Mouse (Mus musculus) stomach, embryonic 15.5 days (tissue): Measurements from ENCODE around the gene 2310039H08Rik. TPM values are rescaled to one million over a fixed set of nuclear protein-coding genes. Genes with fewer than 3 reads are reported as not detected.

Experiments
- ATAC-seq: fragments of 200-750 bp; cut with Nextera tagmentation; 2 replicates; pipeline ENCODE4 v1.8.0; 2017; ENCODE audit warnings: low read depth, moderate number of reproducible peaks, moderate TSS enrichment; ENCODE audit not compliant: insufficient read depth, low FRiP score
- H3K27ac ChIP-seq: fragments of 300-500 bp; sonication (generic); 2 replicates; pipeline ENCODE4 v1.5.1; 2015; ENCODE audit warnings: mild to moderate bottlenecking, inconsistent platforms
- H3K27me3 ChIP-seq: fragments of 300-500 bp; sonication (generic); replicated peaks from 2 replicates; pipeline ENCODE4 v1.6.1; 2015; ENCODE audit warnings: inconsistent platforms
- H3K36me3 ChIP-seq: fragments of 300-500 bp; sonication (generic); 2 replicates; pipeline ENCODE4 v1.6.1; 2015; ENCODE audit warnings: inconsistent platforms
- H3K4me1 ChIP-seq: fragments of 300-500 bp; sonication (generic); 2 replicates; pipeline ENCODE4 v1.6.1; 2015; ENCODE audit warnings: inconsistent platforms
- H3K4me2 ChIP-seq: fragments of 300-500 bp; sonication (generic); 2 replicates; pipeline ENCODE4 v1.6.1; 2015; ENCODE audit warnings: mild to moderate bottlenecking, inconsistent platforms
- H3K4me3 ChIP-seq: fragments of 300-500 bp; sonication (generic); replicated peaks from 2 replicates; pipeline ENCODE4 v1.5.1; 2015; ENCODE audit warnings: inconsistent platforms
- H3K9ac ChIP-seq: fragments of 300-500 bp; sonication (generic); 2 replicates; pipeline ENCODE4 v1.6.1; 2015; ENCODE audit warnings: inconsistent platforms
- H3K9me3 ChIP-seq: fragments of 300-500 bp; sonication (generic); 2 replicates; pipeline ENCODE4 v1.6.1; 2016; ENCODE audit warnings: inconsistent platforms
- WGBS: fragments of 180-500 bp; shearing (Covaris S2); methylation state at CpG from one replicate; pipeline ENCODE4 v1.1.7; 2015; 5-methylcytosine and 5-hydroxymethylcytosine counted together
- polyA plus RNA-seq: library from polyadenylated mRNA; unstranded; fragments of >200 nt; fragmentation: Nextera tagmentation; extraction: Ambion mirVana; gene quantifications from 2 replicates; pipeline ENCODE4 v1.2.1, GENCODE M21; 2015

2310039H08Rik gene
- polyA plus RNA-seq, 1 experiment from 2014 or later, result 89.3 TPM

- no peak overlapping the region for H3K9ac ChIP-seq
- H3K36me3 ChIP-seq, result no peaks in the 10 kb centered on the region
- no peak overlapping the region for H3K27ac ChIP-seq
- 44% methylated on average over 8 of the region's 8 CpGs for WGBS
- no peaks in the 10 kb centered on the region for H3K9me3 ChIP-seq
- H3K4me3 ChIP-seq, result no peak overlapping the region
- no peak for ATAC-seq
- H3K27me3 ChIP-seq, result no peaks in the 10 kb centered on the region
- peaks cover 5% of the 10 kb centered on the region for H3K4me1 ChIP-seq
- H3K4me2 ChIP-seq, result no peak overlapping the region
Measured at GRCm38 (mm10) chr17:46767868-46768267, 4.6 kb upstream of the 2310039H08Rik start.

GRCm38 (mm10) chr17:46770546-46770945, 1.9 kb upstream of the 2310039H08Rik start:
- H3K4me3 ChIP-seq, result no peak overlapping the region
- H3K9ac ChIP-seq, result no peak overlapping the region
- H3K27ac ChIP-seq, result no peak overlapping the region
- no peak for ATAC-seq
- H3K27me3 ChIP-seq, result no peaks in the 10 kb centered on the region
- peaks cover 11% of the 10 kb centered on the region for H3K4me1 ChIP-seq
- no peaks in the 10 kb centered on the region for H3K9me3 ChIP-seq
- WGBS, result 85% methylated on average over 11 of the region's 11 CpGs
- H3K4me2 ChIP-seq, result no peak overlapping the region
- peaks cover 7% of the 10 kb centered on the region for H3K36me3 ChIP-seq

GRCm38 (mm10) chr17:46771025-46771424, 1.4 kb upstream of the 2310039H08Rik start:
- Histone ChIP-seq H3K4me3 (no peak overlapping the region), H3K27me3 (no peaks in the 10 kb centered on the region), H3K27ac (no peak overlapping the region), H3K9me3 (no peaks in the 10 kb centered on the region), H3K4me2 (no peak overlapping the region), H3K36me3 (peaks cover 12% of the 10 kb centered on the region), H3K9ac (no peak overlapping the region), H3K4me1 (peaks cover 11% of the 10 kb centered on the region)
- 81% methylated on average over 4 of the region's 4 CpGs for WGBS
- no peak for ATAC-seq

- H3K27me3 ChIP-seq, result no peaks in the 10 kb centered on the region
- ATAC-seq, result no peak
- no peaks in the 10 kb centered on the region for H3K9me3 ChIP-seq
- H3K4me3 ChIP-seq, result peak overlapping the region; percentile 95
- H3K9ac ChIP-seq, result no peak overlapping the region
- H3K4me1 ChIP-seq, result peaks cover 11% of the 10 kb centered on the region
- H3K36me3 ChIP-seq, result peaks cover 17% of the 10 kb centered on the region
- 60% methylated on average over 17 of the region's 17 CpGs for WGBS
- H3K4me2 ChIP-seq, result peak overlapping the region; percentile 79
- H3K27ac ChIP-seq, result peak overlapping the region; percentile 92
Measured at GRCm38 (mm10) chr17:46771616-46772015, 819 bp upstream of the 2310039H08Rik start.

GRCm38 (mm10) chr17:46772038-46772403, 414 bp upstream of the 2310039H08Rik start:
- Histone ChIP-seq H3K4me1 (peaks cover 11% of the 10 kb centered on the region), H3K9me3 (no peaks in the 10 kb centered on the region), H3K9ac (no peak overlapping the region; the same call in 1 of the 2 replicates), H3K4me2 (peak overlapping the region; percentile 79), H3K27ac (peak overlapping the region; percentile 92), H3K4me3 (peak overlapping the region; percentile 95), H3K36me3 (peaks cover 19% of the 10 kb centered on the region), H3K27me3 (no peaks in the 10 kb centered on the region)
- no peak for ATAC-seq
- 3% methylated on average over 5 of the region's 5 CpGs for WGBS

GRCm38 (mm10) chr17:46773278-46774130, 1.1 kb downstream of the 2310039H08Rik start:
- Histone ChIP-seq H3K27me3 (no peaks in the 10 kb centered on the region), H3K9ac (peak overlapping the region; percentile 89), H3K27ac (peak overlapping the region; percentile 92), H3K4me1 (peaks cover 11% of the 10 kb centered on the region), H3K4me3 (peak overlapping the region; percentile 95), H3K9me3 (no peaks in the 10 kb centered on the region), H3K4me2 (peak overlapping the region; percentile 79), H3K36me3 (peaks cover 34% of the 10 kb centered on the region)
- 8% methylated on average over 19 of the region's 20 CpGs for WGBS
- ATAC-seq, result peak; percentile 3; the same call in 1 of the 2 replicates

GRCm38 (mm10) chr17:46774131-46774472, 1.7 kb downstream of the 2310039H08Rik start:
- ATAC-seq, result no peak
- Histone ChIP-seq H3K9ac (no peak overlapping the region), H3K4me2 (peak overlapping the region; percentile 79), H3K4me3 (no peak overlapping the region), H3K4me1 (peaks cover 11% of the 10 kb centered on the region), H3K9me3 (no peaks in the 10 kb centered on the region), H3K27me3 (no peaks in the 10 kb centered on the region), H3K27ac (peak overlapping the region; percentile 48; the same call in 1 of the 2 replicates), H3K36me3 (peaks cover 40% of the 10 kb centered on the region)
- WGBS, result 43% methylated on average over 2 of the region's 2 CpGs

- Histone ChIP-seq H3K27me3 (no peaks in the 10 kb centered on the region), H3K4me2 (no peak overlapping the region), H3K4me1 (peaks cover 11% of the 10 kb centered on the region), H3K27ac (no peak overlapping the region; the same call in 1 of the 2 replicates), H3K9me3 (no peaks in the 10 kb centered on the region), H3K9ac (no peak overlapping the region), H3K4me3 (no peak overlapping the region), H3K36me3 (peaks cover 48% of the 10 kb centered on the region)
- WGBS, result 89% methylated on average over 9 of the region's 9 CpGs
- no peak for ATAC-seq
Measured at GRCm38 (mm10) chr17:46775070-46775469, 2.6 kb downstream of the 2310039H08Rik start.

GRCm38 (mm10) chr17:46776087-46776486, 3.7 kb downstream of the 2310039H08Rik start:
- Histone ChIP-seq H3K4me2 (no peak overlapping the region), H3K36me3 (peaks cover 54% of the 10 kb centered on the region), H3K27me3 (no peaks in the 10 kb centered on the region), H3K4me1 (peaks cover 11% of the 10 kb centered on the region), H3K9ac (no peak overlapping the region), H3K9me3 (no peaks in the 10 kb centered on the region), H3K4me3 (no peak overlapping the region), H3K27ac (peak overlapping the region; percentile 36; the same call in 1 of the 2 replicates)
- 58% methylated on average over 3 of the region's 3 CpGs for WGBS
- ATAC-seq, result no peak

GRCm38 (mm10) chr17:46781876-46782275, 9.4 kb downstream of the 2310039H08Rik start:
- ATAC-seq, result no peak
- WGBS, result 3% methylated on average over 11 of the region's 11 CpGs
- H3K36me3 ChIP-seq, result peaks cover 36% of the 10 kb centered on the region
- peak overlapping the region; percentile 69 for H3K9ac ChIP-seq
- H3K27ac ChIP-seq, result peak overlapping the region; percentile 85
- H3K4me1 ChIP-seq, result no peaks in the 10 kb centered on the region
- no peaks in the 10 kb centered on the region for H3K9me3 ChIP-seq
- peak overlapping the region; percentile 60 for H3K4me2 ChIP-seq
- no peaks in the 10 kb centered on the region for H3K27me3 ChIP-seq
- peak overlapping the region; percentile 76 for H3K4me3 ChIP-seq

GRCm38 (mm10) chr17:46782341-46783221, 10.1 kb downstream of the 2310039H08Rik start, which contains the start of gene Rpl7l1:
Rpl7l1 (minus strand) TSS chr17:46782672.
- Histone ChIP-seq H3K27me3 (no peaks in the 10 kb centered on the region), H3K4me3 (peak within 1 kb of the TSS; percentile 76), H3K9me3 (no peaks in the 10 kb centered on the region), H3K27ac (peak within 1 kb of the TSS; percentile 85), H3K36me3 (peaks cover 30% of the 10 kb centered on the region), H3K4me2 (peak within 1 kb of the TSS; percentile 60), H3K4me1 (no peaks in the 10 kb centered on the region), H3K9ac (peak within 1 kb of the TSS; percentile 69)
- peak; percentile 95 for ATAC-seq
- WGBS, result under 1% methylated on average over 44 of the region's 44 CpGs

GRCm38 (mm10) chr17:46783222-46783565, 10.8 kb downstream of the 2310039H08Rik start:
- H3K27me3 ChIP-seq, result no peaks in the 10 kb centered on the region
- H3K9me3 ChIP-seq, result no peaks in the 10 kb centered on the region
- no peaks in the 10 kb centered on the region for H3K4me1 ChIP-seq
- H3K9ac ChIP-seq, result no peak overlapping the region
- peak overlapping the region; percentile 76 for H3K4me3 ChIP-seq
- peak overlapping the region; percentile 85 for H3K27ac ChIP-seq
- peaks cover 24% of the 10 kb centered on the region for H3K36me3 ChIP-seq
- no peak for ATAC-seq
- 79% methylated on average over 2 of the region's 2 CpGs for WGBS
- peak overlapping the region; percentile 60; the same call in 1 of the 2 replicates for H3K4me2 ChIP-seq
